Mouse (Mus musculus) testis, adult 2 months (tissue): Measurements from ENCODE around the gene Cfdp1.

Experiments used
- CTCF ChIP-seq: fragments of 200-500 bp; IDR thresholded peaks from 2 replicates; pipeline ENCODE4 v1.5.1; 2012; ENCODE audit warnings: low read depth, mild to moderate bottlenecking, inconsistent platforms, low read length, moderate library complexity; ENCODE audit not compliant: control insufficient read depth, insufficient read depth, insufficient replicate concordance
- POLR2A ChIP-seq: fragments of 200-500 bp; IDR thresholded peaks from 2 replicates; pipeline ENCODE4 v1.6.1; 2012; ENCODE audit warnings: low read depth, mild to moderate bottlenecking, inconsistent platforms, low read length, moderate library complexity; ENCODE audit not compliant: control insufficient read depth

- TF ChIP-seq POLR2A (no peak), CTCF (no peak)
Observed at GRCm38 (mm10) chr8:111728481-111728880, 125.6 kb downstream of the Cfdp1 start.
